Mouse (Mus musculus): ENCODE results near the gene Hscb.

- no peak for TF ChIP-seq CTCF (IDR thresholded peaks at IDR 0.05; ENCODE audit: low read depth)
- no peak for TF ChIP-seq EP300 (IDR thresholded peaks at IDR 0.05; ENCODE audit: low read depth)
Measured at GRCm38 (mm10) chr5:110808821-110809666, 30.5 kb downstream of the Hscb start.
